Mouse (Mus musculus) brain, embryonic 14.5 days (tissue): ENCODE measurements around the gene Prpf40b.

ENCODE experiments used
- CTCF ChIP-seq: fragments of 200-500 bp; IDR thresholded peaks from 2 replicates; pipeline ENCODE4 v1.5.1; 2012; ENCODE audit warnings: inconsistent platforms, mild to moderate bottlenecking, moderate library complexity, borderline replicate concordance; ENCODE audit not compliant: insufficient read depth, insufficient read length; ENCODE audit errors: extremely low read depth
- POLR2A ChIP-seq: fragments of 200-500 bp; IDR thresholded peaks from 2 replicates; pipeline ENCODE4 v1.6.1; 2012; ENCODE audit warnings: mild to moderate bottlenecking, inconsistent platforms, borderline replicate concordance; ENCODE audit not compliant: poor library complexity, insufficient read depth, insufficient read length, severe bottlenecking; ENCODE audit errors: extremely low read depth

- TF ChIP-seq CTCF (no peak), POLR2A (no peak)
Measured at GRCm38 (mm10) chr15:99259730-99260252, 35.1 kb upstream of the Prpf40b start.
